Mouse (Mus musculus): Measurements from ENCODE around the gene Gigyf2. TPM values are rescaled to one million over a fixed set of nuclear protein-coding genes. Genes with fewer than 3 reads are reported as not detected.

The Gigyf2 gene
- polyA plus RNA-seq, 1 experiment from 2014 or later = 56.6 TPM

DNA sequence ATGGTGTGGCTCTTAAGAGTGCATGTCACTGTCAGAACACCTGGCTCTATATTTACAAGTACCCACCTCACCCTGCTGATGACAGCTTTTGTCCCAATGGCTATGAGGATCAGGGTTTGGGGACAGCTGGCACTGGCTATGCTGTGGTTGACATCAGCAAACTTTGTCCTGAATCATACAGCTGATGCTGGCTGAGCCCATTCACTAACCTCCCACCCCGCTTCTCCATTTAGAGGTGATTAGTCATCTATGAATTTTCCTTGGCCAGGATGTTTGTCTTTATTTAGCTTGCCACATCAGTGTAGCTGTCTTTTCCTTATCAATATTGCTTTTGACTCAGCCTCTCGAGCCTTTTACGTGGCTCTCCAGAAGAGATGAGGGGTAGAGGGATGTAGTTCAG, 165.5 kb downstream of the Gigyf2 start:
- ATAC-seq (ENCODE audit: insufficient number of reproducible peaks, low FRiP score, low TSS enrichment, low read depth) = no peak
- no peaks in the 10 kb centered on the region for H3K9me3 ChIP-seq (replicated peaks)
- H3K9ac ChIP-seq = no peak overlapping the region
- no peak overlapping the region for H3K4me2 ChIP-seq (replicated peaks)
- H3K36me3 ChIP-seq = no peaks in the 10 kb centered on the region
- no peaks in the 10 kb centered on the region for H3K27me3 ChIP-seq
- H3K4me3 ChIP-seq (replicated peaks) = no peak overlapping the region
- no peak overlapping the region for H3K27ac ChIP-seq (replicated peaks)
- WGBS = 86% methylated on average over 3 of the region's 3 CpGs
- H3K4me1 ChIP-seq = no peaks in the 10 kb centered on the region

DNA sequence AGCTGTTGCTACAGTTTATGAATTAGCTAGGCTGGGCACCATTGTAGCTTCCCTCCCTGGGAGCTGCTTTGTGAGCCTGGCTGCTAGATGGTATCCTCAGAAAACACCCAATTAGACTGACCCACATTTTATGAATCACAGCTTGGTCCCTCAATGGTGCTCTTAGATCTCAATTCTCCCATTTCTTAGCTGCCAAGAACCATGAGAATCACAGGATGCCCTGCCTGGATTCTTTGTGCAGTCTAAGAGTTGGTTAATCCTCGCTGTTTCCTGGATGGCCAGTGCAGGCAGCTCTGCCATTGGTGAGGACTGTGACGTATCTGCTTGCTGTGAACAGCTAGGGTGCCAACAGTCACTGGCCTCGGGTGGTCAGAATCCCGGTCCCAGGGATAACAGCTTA, 166.7 kb downstream of the Gigyf2 start:
- Histone ChIP-seq H3K9me3 (replicated peaks) (no peaks in the 10 kb centered on the region), H3K4me1 (no peaks in the 10 kb centered on the region), H3K4me3 (replicated peaks) (no peak overlapping the region), H3K4me2 (replicated peaks) (no peak overlapping the region), H3K36me3 (no peaks in the 10 kb centered on the region), H3K9ac (no peak overlapping the region), H3K27ac (replicated peaks) (no peak overlapping the region), H3K27me3 (no peaks in the 10 kb centered on the region)
- 71% methylated on average over 4 of the region's 4 CpGs for WGBS
- ATAC-seq (ENCODE audit: insufficient number of reproducible peaks, low FRiP score, low TSS enrichment, low read depth) = no peak

Other genes with a start within 250 kb of the Gigyf2 start
- gene Alppl2, start 237.1 kb upstream of the Gigyf2 start, polyA plus RNA-seq (2015; fragmentation: Nextera tagmentation; extraction: Ambion mirVana) = not detected in 2 replicates
- gene Alpi, start 225.4 kb upstream of the Gigyf2 start, polyA plus RNA-seq (2015; fragmentation: Nextera tagmentation; extraction: Ambion mirVana) = not detected in 2 replicates
- gene Akp3, start 202.0 kb upstream of the Gigyf2 start, polyA plus RNA-seq (2015; fragmentation: Nextera tagmentation; extraction: Ambion mirVana) = not detected in 2 replicates
- 1.5 and 1.6 TPM in 2 replicates for gene Ecel1, start 170.5 kb upstream of the Gigyf2 start, polyA plus RNA-seq (2015; fragmentation: Nextera tagmentation; extraction: Ambion mirVana)
- 0.20 and 0.21 TPM in 2 replicates for gene Prss56, start 143.7 kb upstream of the Gigyf2 start, polyA plus RNA-seq (2015; fragmentation: Nextera tagmentation; extraction: Ambion mirVana)
- gene Chrnd, start 136.4 kb upstream of the Gigyf2 start, polyA plus RNA-seq (2015; fragmentation: Nextera tagmentation; extraction: Ambion mirVana) = 9.0 and 12.3 TPM in 2 replicates
- gene Chrng, start 122.3 kb upstream of the Gigyf2 start, polyA plus RNA-seq (2015; fragmentation: Nextera tagmentation; extraction: Ambion mirVana) = 24.4 and 34.2 TPM in 2 replicates
- 164 and 167 TPM in 2 replicates for gene Eif4e2, start 113.1 kb upstream of the Gigyf2 start, polyA plus RNA-seq (2015; fragmentation: Nextera tagmentation; extraction: Ambion mirVana)
- gene Efhd1, start 62.6 kb upstream of the Gigyf2 start, polyA plus RNA-seq (2015; fragmentation: Nextera tagmentation; extraction: Ambion mirVana) = 2.8 and 3.0 TPM in 2 replicates
- 2.8 and 6.0 TPM in 2 replicates for gene Kcnj13, start 67.7 kb downstream of the Gigyf2 start, polyA plus RNA-seq (2015; fragmentation: Nextera tagmentation; extraction: Ambion mirVana)
- gene Snorc, start 143.3 kb downstream of the Gigyf2 start, polyA plus RNA-seq (2015; fragmentation: Nextera tagmentation; extraction: Ambion mirVana) = 10.8 and 20.4 TPM in 2 replicates
- 0.21 and 0.51 TPM in 2 replicates for gene Neu2, start 182.9 kb downstream of the Gigyf2 start, polyA plus RNA-seq (2015; fragmentation: Nextera tagmentation; extraction: Ambion mirVana)
- gene Ngef, start 246.9 kb downstream of the Gigyf2 start, polyA plus RNA-seq (2015; fragmentation: Nextera tagmentation; extraction: Ambion mirVana) = 4.3 and 4.4 TPM in 2 replicates

Measured in embryonic facial prominence, embryonic 15.5 days (tissue).